Mouse (Mus musculus) ES-Bruce4 (cell line): ENCODE results near the gene Ccr6.

ENCODE experiments used
- CTCF ChIP-seq: IDR thresholded peaks from one replicate; pipeline ENCODE4 v1.8.1; 2011; ENCODE audit warnings: low read depth, low read length
- EP300 ChIP-seq: IDR thresholded peaks from 2 replicates; pipeline ENCODE4 v1.6.1; 2011; ENCODE audit warnings: low read depth, low read length; ENCODE audit not compliant: insufficient read depth
- POLR2A ChIP-seq: IDR thresholded peaks from one replicate; pipeline ENCODE4 v1.8.1; 2011; ENCODE audit warnings: low read length; ENCODE audit not compliant: insufficient read depth

DNA sequence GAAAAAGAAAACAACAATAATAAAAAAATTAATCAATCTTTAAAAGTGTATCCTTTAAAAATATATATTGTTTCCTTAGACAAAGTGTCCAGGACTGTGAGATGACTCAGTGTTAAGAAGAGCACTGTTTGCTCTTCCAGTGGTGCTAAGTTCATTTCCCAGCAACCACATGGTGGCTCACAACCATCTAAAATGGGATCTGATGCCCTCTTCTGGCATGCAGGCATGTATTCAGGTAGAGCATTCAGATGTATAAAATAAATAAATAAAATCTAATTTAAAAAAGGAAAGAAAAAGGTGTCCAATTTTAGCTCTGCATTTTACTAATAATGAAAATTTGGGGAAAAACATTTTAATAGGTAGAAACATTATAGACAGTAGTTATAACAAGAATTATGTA is 60.0 kb downstream of the Ccr6 start:
- TF ChIP-seq CTCF (no peak), EP300 (no peak), POLR2A (no peak)
